Mouse (Mus musculus) midbrain, embryonic 10.5 days (tissue): ENCODE results near the gene Mgll. TPM values are rescaled to one million over a fixed set of nuclear protein-coding genes. Genes with fewer than 3 reads are reported as not detected.
A peak's percentile ranks its signal among the peaks of the same experiment; 100 is the strongest.

ENCODE experiments used
- DNase-seq: peaks from one replicate; pipeline ENCODE4 v3.0.0-alpha.2; 2017; ENCODE audit warnings: low spot score
- H3K27ac ChIP-seq: fragments of 300-500 bp; sonication (generic); replicated peaks from 2 replicates; pipeline ENCODE4 v1.5.1; 2016; ENCODE audit warnings: mild to moderate bottlenecking
- H3K27me3 ChIP-seq: fragments of 300-500 bp; sonication (generic); 2 replicates; pipeline ENCODE4 v1.6.1; 2016; ENCODE audit warnings: low read depth, mild to moderate bottlenecking; ENCODE audit not compliant: poor library complexity, severe bottlenecking
- H3K36me3 ChIP-seq: fragments of 300-500 bp; sonication (generic); 2 replicates; pipeline ENCODE4 v1.6.1; 2016; ENCODE audit warnings: mild to moderate bottlenecking, moderate library complexity
- H3K4me1 ChIP-seq: fragments of 300-500 bp; sonication (generic); 2 replicates; pipeline ENCODE4 v1.6.1; 2016
- H3K4me3 ChIP-seq: fragments of 300-500 bp; sonication (generic); 2 replicates; pipeline ENCODE4 v1.5.1; 2016; ENCODE audit warnings: mild to moderate bottlenecking, moderate library complexity
- H3K9me3 ChIP-seq: fragments of 300-500 bp; sonication (generic); replicated peaks from 2 replicates; pipeline ENCODE4 v1.6.1; 2016; ENCODE audit warnings: mild to moderate bottlenecking
- WGBS: fragments of 180-500 bp; shearing (Covaris S2); methylation state at CpG from one replicate; pipeline ENCODE4 v1.1.7; 2016; 5-methylcytosine and 5-hydroxymethylcytosine counted together
- polyA plus RNA-seq: library from polyadenylated mRNA; unstranded; fragments of >200 nt; fragmentation: Nextera tagmentation; extraction: Ambion mirVana; gene quantifications from 2 replicates; pipeline ENCODE4 v1.2.1, GENCODE M21; 2016

Mgll gene
- polyA plus RNA-seq, 1 experiment from 2014 or later: 3.9 TPM

GRCm38 (mm10) chr6:88843241-88843640 lies 119.0 kb downstream of the Mgll start:
- 75% methylated on average over 7 of the region's 7 CpGs for WGBS
- H3K27ac ChIP-seq: peak overlapping the region; percentile 89; the same call in 1 of the 2 replicates
- peaks cover 28% of the 10 kb centered on the region for H3K4me1 ChIP-seq
- peaks cover 8% of the 10 kb centered on the region; the same call in 1 of the 2 replicates for H3K27me3 ChIP-seq
- DNase-seq: no peak
- peaks cover 33% of the 10 kb centered on the region for H3K36me3 ChIP-seq
- H3K9me3 ChIP-seq: no peaks in the 10 kb centered on the region
- peak overlapping the region; percentile 79 for H3K4me3 ChIP-seq

- no peaks in the 10 kb centered on the region for H3K9me3 ChIP-seq
- H3K27me3 ChIP-seq: peaks cover 8% of the 10 kb centered on the region; the same call in 1 of the 2 replicates
- 80% methylated on average over 9 of the region's 9 CpGs for WGBS
- H3K36me3 ChIP-seq: peaks cover 32% of the 10 kb centered on the region
- no peak overlapping the region; the same call in 1 of the 2 replicates for H3K27ac ChIP-seq
- no peak for DNase-seq
- H3K4me3 ChIP-seq: 0 out of 2 replicates have a peak overlapping the region, but pooled peaks have one; percentile 79
- peaks cover 28% of the 10 kb centered on the region for H3K4me1 ChIP-seq
Measured at GRCm38 (mm10) chr6:88843781-88844725, 119.8 kb downstream of the Mgll start.

GRCm38 (mm10) chr6:88844901-88845565 lies 120.8 kb downstream of the Mgll start:
- H3K27ac ChIP-seq: no peak overlapping the region

GRCm38 (mm10) chr6:88847571-88847970 lies 123.4 kb downstream of the Mgll start:
- peaks cover 11% of the 10 kb centered on the region for H3K4me1 ChIP-seq
- peaks cover 8% of the 10 kb centered on the region; the same call in 1 of the 2 replicates for H3K27me3 ChIP-seq
- no peak for DNase-seq
- no peak overlapping the region for H3K4me3 ChIP-seq
- H3K27ac ChIP-seq: no peak overlapping the region
- no peaks in the 10 kb centered on the region for H3K9me3 ChIP-seq
- peaks cover 46% of the 10 kb centered on the region for H3K36me3 ChIP-seq
- WGBS: 78% methylated on average over 2 of the region's 2 CpGs

More at GRCm38 (mm10) chr6:88844901-88845565, 120.8 kb downstream of the Mgll start:
- H3K27me3 ChIP-seq: peaks cover 8% of the 10 kb centered on the region; the same call in 1 of the 2 replicates
- peaks cover 28% of the 10 kb centered on the region for H3K4me1 ChIP-seq
- 86% methylated on average over 7 of the region's 7 CpGs for WGBS
- H3K36me3 ChIP-seq: peaks cover 34% of the 10 kb centered on the region
- H3K4me3 ChIP-seq: no peak overlapping the region
- DNase-seq: no peak
- H3K9me3 ChIP-seq: no peaks in the 10 kb centered on the region

- Histone ChIP-seq H3K4me3 (no peak overlapping the region), H3K9me3 (no peaks in the 10 kb centered on the region), H3K27me3 (no peaks in the 10 kb centered on the region), H3K36me3 (peaks cover 52% of the 10 kb centered on the region), H3K4me1 (0 out of 2 replicates have a peak, but pooled peaks cover under 1% of the 10 kb centered on the region), H3K27ac (no peak overlapping the region)
- DNase-seq: peak; percentile 28
- WGBS: 46% methylated on average over 4 of the region's 4 CpGs
Measured at GRCm38 (mm10) chr6:88849270-88849669, 125.1 kb downstream of the Mgll start.

GRCm38 (mm10) chr6:88850034-88850433 lies 125.8 kb downstream of the Mgll start:
- H3K36me3 ChIP-seq: peaks cover 53% of the 10 kb centered on the region

GRCm38 (mm10) chr6:88854509-88854908 lies 130.3 kb downstream of the Mgll start:
- no peak for DNase-seq

More at GRCm38 (mm10) chr6:88850034-88850433, 125.8 kb downstream of the Mgll start:
- no peak overlapping the region for H3K27ac ChIP-seq
- no peaks in the 10 kb centered on the region for H3K27me3 ChIP-seq
- no peaks in the 10 kb centered on the region for H3K4me1 ChIP-seq
- H3K9me3 ChIP-seq: no peaks in the 10 kb centered on the region
- WGBS: 92% methylated on average over 7 of the region's 7 CpGs
- no peak overlapping the region for H3K4me3 ChIP-seq
- no peak for DNase-seq

GRCm38 (mm10) chr6:88855636-88856035 lies 131.4 kb downstream of the Mgll start:
- DNase-seq: peak; percentile 48
- 24% methylated on average over 5 of the region's 5 CpGs for WGBS
- peaks cover 44% of the 10 kb centered on the region for H3K36me3 ChIP-seq

More at GRCm38 (mm10) chr6:88854509-88854908, 130.3 kb downstream of the Mgll start:
- Histone ChIP-seq H3K27me3 (no peaks in the 10 kb centered on the region), H3K4me3 (no peak overlapping the region), H3K9me3 (no peaks in the 10 kb centered on the region), H3K4me1 (no peaks in the 10 kb centered on the region), H3K36me3 (peaks cover 38% of the 10 kb centered on the region), H3K27ac (no peak overlapping the region)
- 85% methylated on average over 5 of the region's 5 CpGs for WGBS

GRCm38 (mm10) chr6:88857249-88857648 lies 133.0 kb downstream of the Mgll start:
- peaks cover 49% of the 10 kb centered on the region for H3K36me3 ChIP-seq
- no peak for DNase-seq
- H3K27ac ChIP-seq: no peak overlapping the region
- peaks cover 8% of the 10 kb centered on the region for H3K9me3 ChIP-seq
- H3K4me3 ChIP-seq: no peak overlapping the region
- no peaks in the 10 kb centered on the region for H3K27me3 ChIP-seq
- WGBS: 53% methylated on average over 9 of the region's 9 CpGs
- H3K4me1 ChIP-seq: no peaks in the 10 kb centered on the region

More at GRCm38 (mm10) chr6:88855636-88856035, 131.4 kb downstream of the Mgll start:
- Histone ChIP-seq H3K9me3 (no peaks in the 10 kb centered on the region), H3K27me3 (no peaks in the 10 kb centered on the region), H3K4me1 (no peaks in the 10 kb centered on the region), H3K27ac (no peak overlapping the region), H3K4me3 (no peak overlapping the region)

- 90% methylated on average over 6 of the region's 6 CpGs for WGBS
- Histone ChIP-seq H3K9me3 (peaks cover 8% of the 10 kb centered on the region), H3K4me3 (no peak overlapping the region), H3K36me3 (peaks cover 50% of the 10 kb centered on the region), H3K27ac (no peak overlapping the region), H3K27me3 (no peaks in the 10 kb centered on the region), H3K4me1 (no peaks in the 10 kb centered on the region)
- no peak for DNase-seq
Measured at GRCm38 (mm10) chr6:88857830-88858229, 133.6 kb downstream of the Mgll start.

- no peaks in the 10 kb centered on the region for H3K27me3 ChIP-seq
- WGBS: 82% methylated on average over 7 of the region's 7 CpGs
- no peak overlapping the region for H3K27ac ChIP-seq
- no peak overlapping the region for H3K4me3 ChIP-seq
- peaks cover 50% of the 10 kb centered on the region for H3K36me3 ChIP-seq
- H3K9me3 ChIP-seq: peaks cover 8% of the 10 kb centered on the region
- DNase-seq: no peak
- H3K4me1 ChIP-seq: no peaks in the 10 kb centered on the region
Measured at GRCm38 (mm10) chr6:88858341-88858740, 134.1 kb downstream of the Mgll start.

- H3K4me1 ChIP-seq: no peaks in the 10 kb centered on the region
- no peak overlapping the region for H3K27ac ChIP-seq
- 20% methylated on average over 2 of the region's 2 CpGs for WGBS
- peak; percentile 35 for DNase-seq
- H3K9me3 ChIP-seq: peaks cover 8% of the 10 kb centered on the region
- no peaks in the 10 kb centered on the region for H3K27me3 ChIP-seq
- H3K36me3 ChIP-seq: peaks cover 67% of the 10 kb centered on the region
- H3K4me3 ChIP-seq: no peak overlapping the region
Measured at GRCm38 (mm10) chr6:88860914-88861313, 136.7 kb downstream of the Mgll start.
